Mouse (Mus musculus): ENCODE measurements around the gene Csf1.

DNA sequence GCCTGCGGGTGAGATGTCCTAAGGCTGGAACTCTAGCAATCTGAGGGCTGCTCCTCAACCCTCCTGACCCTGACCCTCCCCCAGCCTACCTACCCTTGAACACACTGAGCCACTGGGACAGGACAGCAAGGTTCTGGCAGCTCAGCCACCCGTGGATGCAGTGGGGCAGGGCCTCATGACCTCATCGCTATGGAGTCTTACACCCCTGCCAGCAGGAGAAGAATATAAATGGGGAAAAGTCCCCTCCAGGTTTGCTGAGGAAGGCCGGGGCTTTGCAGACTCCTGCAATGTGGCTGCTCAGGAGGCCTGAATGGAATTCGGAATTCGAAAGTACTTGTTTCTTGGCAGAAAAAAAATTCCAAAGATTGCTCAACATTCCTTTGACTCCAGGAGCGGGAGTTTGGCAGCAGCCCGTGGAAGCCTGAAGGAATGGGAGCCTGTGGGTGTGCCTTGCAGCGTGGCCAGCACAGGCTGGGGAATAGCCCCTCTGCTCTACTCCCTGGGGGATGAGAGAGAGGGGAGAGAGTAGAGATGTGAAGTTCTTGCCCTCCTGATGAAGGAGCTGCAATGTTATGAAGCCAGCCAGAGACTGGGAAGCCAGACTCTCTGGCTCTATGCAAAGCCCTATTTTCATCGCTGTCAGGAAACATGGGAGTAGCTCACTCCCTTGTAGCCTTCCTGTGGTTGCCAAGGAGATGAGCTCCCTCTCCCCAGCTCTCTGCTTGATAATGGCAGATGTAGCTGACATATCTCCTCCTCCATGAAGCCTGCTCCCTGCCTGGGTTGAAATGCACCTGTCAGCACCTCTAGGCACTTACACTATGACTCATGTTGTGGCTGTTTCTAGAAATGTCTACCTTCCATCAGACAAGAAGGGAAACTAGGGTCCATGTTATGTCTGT lies 33.3 kb upstream of the Csf1 start:
- TF ChIP-seq POLR2A (IDR thresholded peaks at IDR 0.05; ENCODE audit: control insufficient read depth, low read depth, low read length) (no peak), CTCF (IDR thresholded peaks at IDR 0.05; ENCODE audit: control insufficient read depth, insufficient read depth, insufficient replicate concordance, low read depth, low read length) (no peak)
